Mouse (Mus musculus): Measurements from ENCODE around the gene Kcnc2.

GRCm38 (mm10) chr10:112248273-112248672 is 22.6 kb upstream of the Kcnc2 start:
- no peak for TF ChIP-seq CTCF (IDR thresholded peaks at IDR 0.05; ENCODE audit: borderline replicate concordance, extremely low read depth, insufficient read depth, insufficient read length)
- no peak for TF ChIP-seq POLR2A (IDR thresholded peaks at IDR 0.05; ENCODE audit: borderline replicate concordance, extremely low read depth, insufficient read depth, insufficient read length, poor library complexity, severe bottlenecking)

Data from brain, embryonic 14.5 days (tissue).